Mouse (Mus musculus) regulatory T cell (primary cell): Measurements from ENCODE around the gene Ypel1.

ENCODE experiments used
- in situ Hi-C: fragments of 300-600 bp; cut with MboI, MseI; formaldehyde crosslinking; loops from one replicate; pipeline ENCODE4 v1.15.1; 2025; ENCODE audit warnings: high pct_unique_total_duplicates

The Ypel1 gene

DNA sequence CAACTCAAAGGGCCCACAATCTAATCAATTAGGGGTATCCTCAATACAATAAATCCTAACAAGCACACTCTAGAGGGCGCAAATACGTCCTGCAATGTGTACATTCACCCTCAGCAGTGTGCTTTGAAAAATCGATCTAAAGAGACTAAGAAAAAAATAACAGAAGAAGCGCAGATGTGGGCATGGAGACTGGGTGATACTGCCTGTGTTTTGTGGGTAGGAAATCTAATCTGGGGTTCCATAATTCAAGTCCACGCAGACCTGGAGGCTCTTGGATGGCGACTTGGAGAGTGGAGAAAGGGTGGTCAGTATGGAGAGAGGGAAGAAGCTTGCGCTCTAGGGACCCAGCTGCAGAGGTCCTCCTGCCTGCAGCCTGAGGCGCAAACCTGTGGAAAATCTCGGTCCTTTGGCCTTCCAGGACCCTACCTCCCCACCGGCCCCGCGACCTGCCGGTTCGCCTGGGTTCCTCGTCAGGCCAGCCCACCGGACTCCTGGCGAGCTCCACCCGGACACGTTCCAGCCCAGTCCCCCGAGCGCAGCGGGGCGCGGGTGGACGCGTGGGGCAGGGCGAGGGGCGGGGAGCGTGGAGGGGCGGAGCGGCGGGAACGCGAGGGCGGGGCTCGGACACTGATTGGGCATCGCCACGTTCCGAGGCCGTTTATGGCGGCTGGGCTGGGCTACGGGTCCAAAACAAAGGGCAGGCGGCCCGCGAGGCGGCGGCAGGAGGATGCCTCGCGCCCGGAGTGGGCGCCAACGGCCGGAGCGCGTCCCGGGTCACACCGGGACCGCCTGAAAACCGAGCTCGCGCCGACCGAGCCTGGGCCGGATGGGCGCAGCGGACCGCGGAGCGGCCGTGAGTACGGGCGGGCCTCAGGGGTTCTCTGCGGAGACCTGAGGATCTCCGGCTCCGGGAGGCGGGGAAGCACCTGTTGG lies at the start of gene Ypel1:
Ypel1 (plus strand) TSS at position 186 of the 933 bp plus-strand sequence.
- in situ Hi-C loops, result no loop called here

GRCm38 (mm10) chr16:17024469-17025148 lies 44.9 kb upstream of the Ypel1 start:
- in situ Hi-C loops, result no loop called here

- in situ Hi-C loops, result no loop called here
These were observed 39.4 kb upstream of the Ypel1 start for GRCm38 (mm10) chr16:17029971-17030695.

GRCm38 (mm10) chr16:17033754-17034153 lies 35.7 kb upstream of the Ypel1 start:
- in situ Hi-C loops, result no loop called here

DNA sequence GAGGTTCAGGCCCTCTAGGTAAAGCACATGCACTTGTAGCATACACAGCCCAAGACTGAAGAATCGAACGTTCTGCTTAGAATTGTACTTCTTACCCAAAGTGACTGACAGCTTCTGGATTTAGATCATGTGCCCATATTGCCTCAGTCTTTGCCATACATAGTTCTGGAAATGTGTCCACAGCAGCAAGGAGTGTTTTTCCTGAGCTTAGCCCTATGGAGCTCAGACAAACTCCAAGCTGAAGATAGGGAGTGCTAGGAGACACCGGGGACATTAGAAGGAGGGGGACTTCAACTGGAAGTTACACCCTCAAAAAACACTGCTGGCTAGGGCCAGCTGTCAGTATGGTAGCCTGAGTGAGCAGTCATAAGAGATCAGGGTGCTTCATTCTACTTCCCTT lies 28.8 kb upstream of the Ypel1 start:
- in situ Hi-C loops, result no loop called here

DNA sequence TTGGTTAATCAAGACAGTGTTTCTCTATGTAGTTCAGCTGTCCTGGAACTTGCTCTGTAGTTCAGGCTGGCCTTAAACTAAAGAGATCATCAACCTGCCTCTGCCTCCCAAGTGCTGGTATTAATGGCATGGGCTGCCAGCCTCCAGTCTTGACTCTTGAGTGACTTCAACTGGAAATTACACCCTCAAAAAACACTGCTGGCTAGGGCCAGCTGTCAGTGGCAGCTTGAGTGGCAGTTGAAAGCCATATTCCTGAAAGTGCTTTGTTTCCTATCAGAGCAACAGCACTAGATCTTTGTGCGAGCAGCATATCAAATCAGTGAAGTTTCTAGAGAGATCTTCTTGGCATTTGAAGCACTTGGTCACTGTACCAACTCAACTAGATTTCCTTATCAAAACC lies 28.1 kb upstream of the Ypel1 start:
- in situ Hi-C loops, result no loop called here

DNA sequence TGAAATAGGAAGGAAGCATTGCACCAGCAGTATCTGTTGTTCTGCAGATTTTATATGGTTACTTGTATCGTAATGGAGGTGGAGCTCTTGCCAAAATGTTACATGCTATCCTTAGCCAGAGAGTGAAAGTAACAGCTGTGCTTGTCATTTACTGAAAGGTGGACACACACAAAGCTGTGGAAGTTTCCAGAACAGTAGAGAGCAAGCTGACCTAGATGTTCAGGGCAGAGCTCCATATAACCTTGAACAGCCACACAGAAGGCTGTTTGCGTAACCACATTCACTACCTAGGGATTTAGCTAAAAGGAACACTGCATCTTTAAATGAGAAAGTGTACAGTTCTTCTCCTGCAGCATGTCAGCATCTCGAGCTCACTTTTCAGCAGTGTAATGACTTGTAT lies 25.2 kb upstream of the Ypel1 start:
- in situ Hi-C loops, result no loop called here

DNA sequence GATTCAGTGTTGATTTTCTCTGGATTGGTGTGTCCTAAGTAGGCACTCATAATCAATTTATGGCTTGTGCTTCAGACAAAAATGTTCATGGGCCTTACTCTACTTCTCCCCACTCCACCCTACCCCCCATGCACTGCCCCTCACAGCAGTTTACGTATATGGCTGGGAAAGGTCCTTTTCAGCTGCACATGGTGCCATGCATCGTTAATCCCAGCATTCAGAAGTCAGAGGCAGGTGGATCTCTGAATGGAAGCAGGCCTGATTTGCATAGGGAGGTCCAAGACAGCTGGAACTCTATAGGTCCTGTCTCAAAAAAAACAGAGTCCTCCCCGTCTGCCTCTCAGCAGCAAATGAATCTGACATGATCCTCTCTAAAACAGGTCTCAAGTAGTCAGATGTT lies 24.2 kb upstream of the Ypel1 start:
- in situ Hi-C loops, result no loop called here

DNA sequence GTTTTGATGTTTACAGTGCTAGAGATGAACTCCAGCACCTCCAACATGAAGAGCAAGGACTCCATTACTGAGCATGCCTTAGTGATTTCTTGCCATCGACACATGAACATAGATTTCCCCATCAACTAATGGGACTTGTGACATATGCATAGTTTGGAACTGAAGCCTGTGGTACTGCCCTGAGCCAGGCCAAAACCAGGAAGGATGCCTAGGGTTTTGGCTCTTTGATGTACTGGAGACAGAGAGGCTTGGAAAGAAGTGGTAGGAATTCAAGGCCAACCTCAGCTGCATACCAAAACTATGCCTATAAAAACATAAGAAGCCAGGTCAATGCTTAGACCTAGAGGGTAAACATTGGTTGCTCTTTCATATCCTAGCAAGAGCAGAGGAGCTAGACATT lies 19.6 kb upstream of the Ypel1 start:
- in situ Hi-C loops, result no loop called here

DNA sequence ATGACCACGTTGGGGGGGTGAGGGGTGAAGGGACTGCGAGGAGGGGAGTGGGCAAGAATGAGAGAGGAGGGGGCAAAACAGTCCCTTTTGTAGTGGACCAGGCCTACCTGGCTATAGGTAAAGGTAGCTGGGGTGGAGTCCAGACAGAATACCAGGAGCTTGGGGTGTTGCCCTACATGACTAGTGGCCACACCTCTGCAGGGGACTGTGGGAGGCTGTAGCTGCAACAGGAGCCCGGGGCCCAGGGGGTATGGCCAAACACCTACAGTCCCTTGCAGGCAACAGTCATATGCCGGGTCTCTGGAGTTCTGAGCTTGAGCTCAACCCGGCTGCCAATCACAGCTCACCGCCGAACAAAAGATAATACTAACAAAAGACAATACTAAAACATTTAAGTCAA lies 17.4 kb upstream of the Ypel1 start:
- in situ Hi-C loops, result no loop called here

- in situ Hi-C loops, result no loop called here
These were observed 15.6 kb upstream of the Ypel1 start for GRCm38 (mm10) chr16:17053903-17054302.

DNA sequence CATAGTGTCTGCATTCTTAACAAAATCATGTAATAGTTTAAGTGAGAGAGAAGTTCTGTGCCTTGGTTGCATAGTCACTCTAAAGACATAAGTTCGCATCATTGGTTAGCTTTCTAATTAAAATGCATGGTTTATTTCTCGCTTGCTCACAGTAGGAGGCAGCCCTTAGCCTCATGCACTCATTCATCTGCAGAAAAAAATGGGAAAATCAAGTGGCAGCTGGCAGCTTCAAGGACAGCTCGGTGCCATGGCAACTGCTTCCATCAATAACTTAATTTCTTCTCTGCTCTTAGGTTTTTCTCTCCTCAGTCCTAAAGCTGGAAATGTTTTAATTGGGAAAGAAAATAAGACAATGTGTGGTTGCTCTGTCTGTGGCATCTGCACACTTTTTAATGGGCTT lies 13.9 kb upstream of the Ypel1 start:
- in situ Hi-C loops, result no loop called here

- in situ Hi-C loops, result no loop called here
These were observed 7.2 kb upstream of the Ypel1 start for GRCm38 (mm10) chr16:17062338-17062737.

DNA sequence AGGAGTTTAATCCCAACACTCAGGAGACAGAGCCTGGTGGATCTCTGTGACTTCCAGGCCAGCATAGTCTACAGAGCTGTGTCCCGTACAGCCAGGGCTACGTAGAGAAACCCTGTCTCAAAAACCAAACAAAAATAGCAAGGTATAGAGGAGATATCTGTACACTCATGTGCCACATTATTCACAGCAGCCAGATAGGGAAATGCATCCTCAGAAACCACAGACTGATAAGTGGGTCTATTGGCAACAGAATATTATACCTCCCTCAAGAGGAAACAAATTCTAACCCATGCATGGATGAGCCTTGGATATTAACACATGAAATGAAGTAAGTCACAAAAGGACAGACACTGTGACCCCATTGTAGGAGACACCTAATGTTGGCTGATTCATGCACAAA lies 1.9 kb upstream of the Ypel1 start:
- in situ Hi-C loops, result no loop called here

DNA sequence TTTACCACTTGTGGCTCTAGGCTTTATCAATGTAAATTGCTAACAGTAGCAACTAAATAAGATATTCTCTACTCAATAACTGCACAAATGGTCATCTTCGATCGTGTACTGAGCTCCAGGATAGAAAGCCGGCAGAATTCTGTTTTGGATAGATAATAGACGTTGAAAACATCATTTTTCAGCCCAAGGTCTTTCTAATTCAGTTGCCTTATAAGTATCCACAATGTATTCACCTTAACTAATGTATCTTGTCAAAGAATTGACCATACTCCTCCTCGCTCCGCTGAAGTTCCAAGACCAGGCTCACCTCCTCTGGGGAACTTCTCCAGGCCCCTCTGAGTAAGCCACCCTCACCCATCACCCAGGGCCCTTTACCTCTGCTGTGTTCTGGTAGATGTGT lies 1.2 kb downstream of the Ypel1 start:
- in situ Hi-C loops, result no loop called here

- in situ Hi-C loops, result no loop called here
These were observed 3.5 kb downstream of the Ypel1 start for GRCm38 (mm10) chr16:17073000-17073399.

DNA sequence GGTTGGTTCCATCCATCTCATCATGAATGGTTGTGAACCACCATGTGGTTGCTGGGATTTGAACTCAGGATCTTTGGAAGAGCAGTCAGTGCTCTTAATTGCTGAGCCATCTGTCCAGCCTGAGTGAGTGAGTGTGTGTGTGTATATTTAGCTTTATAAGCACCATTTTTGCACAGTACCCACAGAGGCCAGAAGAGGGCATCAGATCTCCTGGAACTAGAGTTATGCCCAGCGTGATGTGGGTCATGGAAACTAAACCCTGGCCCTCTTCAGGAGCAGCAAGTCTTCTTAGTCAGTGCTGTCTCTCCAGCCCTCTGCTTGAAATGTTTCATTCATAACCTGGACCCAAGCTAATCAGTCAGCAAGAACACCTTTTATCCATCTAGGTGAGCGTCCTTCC lies 6.8 kb downstream of the Ypel1 start:
- in situ Hi-C loops, result no loop called here

- in situ Hi-C loops, result no loop called here
These were observed 7.4 kb downstream of the Ypel1 start for GRCm38 (mm10) chr16:17076869-17077268.

GRCm38 (mm10) chr16:17078101-17078500 lies 8.6 kb downstream of the Ypel1 start:
- in situ Hi-C loops, result no loop called here

- in situ Hi-C loops, result no loop called here
These were observed 12.8 kb downstream of the Ypel1 start for GRCm38 (mm10) chr16:17082121-17082792.

GRCm38 (mm10) chr16:17085636-17086035 lies 16.1 kb downstream of the Ypel1 start:
- in situ Hi-C loops, result no loop called here

DNA sequence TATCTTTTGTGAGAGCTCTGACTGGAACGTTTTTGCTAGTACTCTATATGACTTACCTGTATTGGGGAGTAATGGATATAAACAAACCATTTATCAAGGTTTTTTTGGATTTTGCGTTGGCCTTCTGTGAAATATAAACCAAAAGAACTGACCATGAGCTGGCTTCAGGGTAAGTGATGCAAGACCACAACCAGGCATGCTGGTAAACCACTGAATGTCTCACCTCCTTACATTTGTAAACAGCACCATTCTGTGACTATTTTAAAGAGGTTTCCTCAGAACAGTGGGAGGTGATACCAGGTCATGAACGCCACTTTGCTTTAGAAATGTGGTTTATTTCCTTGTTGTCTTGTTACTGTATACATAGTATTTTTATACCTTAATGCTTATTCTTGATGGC lies 16.7 kb downstream of the Ypel1 start:
- in situ Hi-C loops, result no loop called here
